Comparison of ENCODE assay signal across 9 mouse cellular contexts in genomic region chrX:152676357-152676756, GRCm38 (mm10).
DNase-seq lines count a peak whose midpoint lies in the region; ATAC-seq lines count a peak whose summit lies in the region.
"Had no signal": no experiment of that assay in that cellular context is flagged by ENCODE, and none has a peak within 500 bp of the region (broad histone marks: within the 10 kb centered on the region; RNA-seq: fewer than 3 reads in every experiment).

No protein-coding gene starts in this region.

- H3K4me3 ChIP-seq in hindbrain, embryonic 10.5 days, result no peak overlapping the region
- H3K4me3 ChIP-seq in hindbrain, embryonic 13.5 days, result no peak overlapping the region
- no peak overlapping the region for H3K4me3 ChIP-seq in midbrain, embryonic 11.5 days (ENCODE audit: low read depth, low read length)
- H3K4me3 ChIP-seq: neural tube, embryonic 12.5 days had no signal

- H3K9ac ChIP-seq in hindbrain, embryonic 13.5 days, result no peak overlapping the region
- H3K9ac ChIP-seq in midbrain, embryonic 11.5 days (ENCODE audit: low read length), result no peak overlapping the region
- H3K9ac ChIP-seq: neural tube, embryonic 12.5 days had no signal

- DNase-seq in hindbrain, embryonic 10.5 days (ENCODE audit: low spot score), result peak; percentile 4
- peak; percentile 15 for DNase-seq in ES-CJ7 (ENCODE audit: low read depth, low spot score)
- DNase-seq in left cerebral cortex, postnatal 4 days, result peak; percentile 13
- no peak for DNase-seq in ovary, postnatal 10 days (ENCODE audit: low spot score)
- no peak for DNase-seq in heart, adult 11 months
- DNase-seq in midbrain, embryonic 11.5 days (ENCODE audit: low spot score, missing footprints), result no peak

- no peak for ATAC-seq in hindbrain, embryonic 13.5 days (ENCODE audit: low FRiP score)
- 0 out of 2 replicates have a peak, but pooled peaks have one; percentile 39 for ATAC-seq in common myeloid progenitor, adult 5-6 weeks (replicated peaks; ENCODE audit: low read depth, poor library complexity, severe bottlenecking)
- no peak for ATAC-seq in midbrain, embryonic 11.5 days (ENCODE audit: low FRiP score)

- no peak overlapping the region for H3K4me2 ChIP-seq in hindbrain, embryonic 13.5 days
- H3K4me2 ChIP-seq in midbrain, embryonic 11.5 days, result no peak overlapping the region
- H3K4me2 ChIP-seq: neural tube, embryonic 12.5 days had no signal

- WGBS in hindbrain, embryonic 10.5 days, result 59% methylated on average over 3 of the region's 3 CpGs
- WGBS in hindbrain, embryonic 13.5 days, result 50% methylated on average over 3 of the region's 3 CpGs
- 53% methylated on average over 3 of the region's 3 CpGs for WGBS in midbrain, embryonic 11.5 days

- intact Hi-C loops in left cerebral cortex, postnatal 4 days (cut with DNase I), result no loop called here

- no peak overlapping the region for H3K27ac ChIP-seq in hindbrain, embryonic 10.5 days
- no peak overlapping the region for H3K27ac ChIP-seq in hindbrain, embryonic 13.5 days
- H3K27ac ChIP-seq in midbrain, embryonic 11.5 days (ENCODE audit: low read depth, low read length), result no peak overlapping the region
- H3K27ac ChIP-seq: neural tube, embryonic 12.5 days had no signal

- no peaks in the 10 kb centered on the region for H3K36me3 ChIP-seq in hindbrain, embryonic 10.5 days
- no peaks in the 10 kb centered on the region for H3K36me3 ChIP-seq in hindbrain, embryonic 13.5 days
- no peaks in the 10 kb centered on the region for H3K36me3 ChIP-seq in midbrain, embryonic 11.5 days (ENCODE audit: control insufficient read depth, insufficient read depth, low read length)
- H3K36me3 ChIP-seq: neural tube, embryonic 12.5 days had no signal

- no peaks in the 10 kb centered on the region for H3K4me1 ChIP-seq in hindbrain, embryonic 10.5 days (replicated peaks)
- no peaks in the 10 kb centered on the region for H3K4me1 ChIP-seq in hindbrain, embryonic 13.5 days (replicated peaks)
- no peaks in the 10 kb centered on the region for H3K4me1 ChIP-seq in midbrain, embryonic 11.5 days (ENCODE audit: control insufficient read depth, insufficient read depth, low read length)
- H3K4me1 ChIP-seq: neural tube, embryonic 12.5 days had no signal

- H3K9me3 ChIP-seq in hindbrain, embryonic 10.5 days, result no peaks in the 10 kb centered on the region
- H3K9me3 ChIP-seq in hindbrain, embryonic 13.5 days, result no peaks in the 10 kb centered on the region
- H3K9me3 ChIP-seq in midbrain, embryonic 11.5 days (ENCODE audit: control insufficient read depth, low read length), result no peaks in the 10 kb centered on the region
- H3K9me3 ChIP-seq: neural tube, embryonic 12.5 days had no signal

- peaks cover 61% of the 10 kb centered on the region for H3K27me3 ChIP-seq in hindbrain, embryonic 10.5 days (ENCODE audit: insufficient read depth, poor library complexity, severe bottlenecking)
- H3K27me3 ChIP-seq in hindbrain, embryonic 13.5 days, result peaks cover 26% of the 10 kb centered on the region
- peaks cover 5% of the 10 kb centered on the region for H3K27me3 ChIP-seq in midbrain, embryonic 11.5 days (ENCODE audit: control insufficient read depth, insufficient read depth, low read length)
- H3K27me3 ChIP-seq: neural tube, embryonic 12.5 days had no signal

Comparison
In these comparisons a context has a peak if more than half of its experiments do, and no peak if none do; other contexts are left out.
1. DNase-seq: peak in hindbrain, embryonic 10.5 days (single experiment), ES-CJ7 (single experiment) and left cerebral cortex, postnatal 4 days (single experiment); none in ovary, postnatal 10 days (single experiment), heart, adult 11 months (single experiment) and midbrain, embryonic 11.5 days (single experiment).